Mouse (Mus musculus): ENCODE measurements around the gene Synpo2l. TPM values are rescaled to one million over a fixed set of nuclear protein-coding genes. Genes with fewer than 3 reads are reported as not detected.

The Synpo2l gene
- polyA plus RNA-seq, 1 experiment: 0.19 TPM

DNA sequence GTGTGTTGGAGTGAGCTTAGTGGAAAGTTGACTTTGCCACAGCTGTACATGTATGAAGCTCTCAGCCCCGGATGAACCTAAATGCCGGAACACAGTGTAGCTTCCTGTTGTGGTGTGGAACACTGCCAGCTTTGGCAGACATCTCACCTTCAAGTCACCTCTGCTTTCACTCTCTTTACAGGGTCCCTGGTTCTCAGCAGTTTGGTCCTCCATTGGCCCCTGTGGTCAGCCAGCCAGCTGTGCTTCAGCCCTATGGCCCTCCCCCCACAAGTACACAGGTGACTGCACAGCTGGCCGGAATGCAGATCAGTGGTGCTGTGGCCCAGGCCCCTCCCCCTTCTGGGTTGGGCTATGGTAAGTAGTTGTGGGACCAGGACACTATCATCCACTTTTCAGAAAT, 14.3 kb upstream of the Synpo2l start:
- Histone ChIP-seq H3K27ac (ENCODE audit: insufficient read depth, low read length) (no peak overlapping the region), H3K4me1 (ENCODE audit: control insufficient read depth, insufficient read depth, low read length) (no peaks in the 10 kb centered on the region; the same call in 1 of the 2 replicates), H3K4me3 (ENCODE audit: insufficient read depth, low read length) (no peak overlapping the region)
- TF ChIP-seq CTCF (IDR thresholded peaks at IDR 0.05; ENCODE audit: extremely low read depth, insufficient read depth, low read length) (no peak), POLR2A (IDR thresholded peaks at IDR 0.05; ENCODE audit: extremely low read depth, insufficient read depth, low read length) (no peak)

DNA sequence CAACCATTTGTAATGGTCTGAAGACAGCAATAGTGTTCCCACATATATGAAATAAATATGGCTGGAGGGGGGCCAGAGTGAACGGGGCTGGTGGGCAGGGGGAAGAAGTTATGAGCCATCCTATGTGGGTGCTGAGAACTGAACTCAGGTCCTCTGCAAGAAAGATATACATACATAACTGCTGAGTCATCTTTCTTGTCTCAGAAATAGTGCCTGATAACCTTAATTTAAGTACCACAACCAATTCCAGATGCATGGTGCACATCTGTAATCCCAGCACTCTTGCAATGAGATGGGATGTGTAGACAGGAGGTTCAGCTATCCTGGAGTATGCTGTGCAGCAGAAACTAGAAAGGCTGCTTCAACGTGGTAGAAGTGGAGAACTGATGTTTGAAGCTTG, 13.6 kb upstream of the Synpo2l start:
- Histone ChIP-seq H3K4me1 (ENCODE audit: control insufficient read depth, insufficient read depth, low read length) (no peaks in the 10 kb centered on the region; the same call in 1 of the 2 replicates), H3K27ac (ENCODE audit: insufficient read depth, low read length) (no peak overlapping the region), H3K4me3 (ENCODE audit: insufficient read depth, low read length) (no peak overlapping the region)
- no peak for TF ChIP-seq POLR2A (IDR thresholded peaks at IDR 0.05; ENCODE audit: extremely low read depth, insufficient read depth, low read length)
- TF ChIP-seq CTCF (IDR thresholded peaks at IDR 0.05; ENCODE audit: extremely low read depth, insufficient read depth, low read length): no peak

DNA sequence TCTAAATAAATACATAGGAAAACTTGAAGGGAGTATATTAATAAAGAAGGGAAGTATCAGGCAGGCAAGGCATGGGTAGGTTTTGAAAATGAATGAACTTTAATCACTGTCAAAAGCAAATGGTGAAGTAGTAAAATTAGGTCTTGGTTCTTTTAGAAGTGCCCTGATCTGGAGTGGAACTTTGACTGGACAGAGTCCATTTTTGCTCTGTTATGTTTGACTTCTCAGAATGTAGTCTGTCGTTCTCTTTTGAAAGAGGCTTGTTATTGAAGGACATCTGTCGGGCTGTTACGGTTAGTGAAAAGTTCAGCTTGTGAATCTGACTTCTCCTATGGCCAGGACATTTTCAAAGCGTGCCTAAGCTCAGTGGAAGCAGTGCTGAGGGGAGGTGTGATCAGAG, 9.8 kb upstream of the Synpo2l start:
- no peak overlapping the region for H3K27ac ChIP-seq (ENCODE audit: insufficient read depth, low read length)
- H3K4me3 ChIP-seq (ENCODE audit: insufficient read depth, low read length): no peak overlapping the region
- no peaks in the 10 kb centered on the region for H3K4me1 ChIP-seq (ENCODE audit: control insufficient read depth, insufficient read depth, low read length)
- no peak for TF ChIP-seq CTCF (IDR thresholded peaks at IDR 0.05; ENCODE audit: extremely low read depth, insufficient read depth, low read length)
- TF ChIP-seq POLR2A (IDR thresholded peaks at IDR 0.05; ENCODE audit: extremely low read depth, insufficient read depth, low read length): no peak

DNA sequence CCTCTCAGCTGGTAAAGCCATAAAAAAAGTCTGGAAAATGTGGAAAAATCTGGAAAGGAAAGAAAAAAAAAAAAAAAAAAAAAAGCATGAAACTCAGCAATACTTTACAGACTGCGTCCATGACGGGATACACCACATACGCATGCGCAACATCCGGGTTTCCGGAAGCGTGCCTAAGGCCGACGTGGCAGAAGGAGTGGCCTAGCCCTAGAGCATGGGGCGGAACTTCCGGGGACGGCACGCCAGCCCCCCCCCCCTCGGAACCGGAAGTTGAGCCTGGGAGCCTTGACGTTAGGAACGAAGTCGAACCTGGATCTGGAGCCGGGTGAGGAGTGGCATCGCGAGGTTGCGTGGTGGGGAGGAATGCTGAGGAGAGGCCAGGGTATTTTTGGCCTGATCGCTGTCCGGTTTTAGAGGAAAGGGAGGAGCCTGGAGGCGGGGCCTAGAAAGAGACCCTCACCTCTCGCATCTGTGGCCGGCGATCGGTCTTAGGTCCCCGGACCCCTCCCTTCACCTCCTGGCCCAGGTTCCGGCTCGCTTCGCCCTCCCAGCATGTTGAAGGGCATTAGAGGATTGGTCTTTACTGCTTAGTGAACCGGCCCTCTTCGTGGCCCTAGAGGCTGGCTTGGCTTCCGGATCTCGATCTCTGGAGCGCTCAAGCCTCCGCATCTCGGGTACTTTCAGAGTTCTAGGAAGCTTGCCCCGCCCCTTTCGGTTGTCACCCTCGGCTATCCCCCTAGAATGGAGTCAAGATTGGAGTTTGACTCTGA, 6.1 kb upstream of the Synpo2l start, which contains the start of gene Sec24c:
TSS of gene Sec24c (plus strand) at position 245 of the 770 bp plus-strand sequence.
- TF ChIP-seq CTCF (IDR thresholded peaks at IDR 0.05; ENCODE audit: extremely low read depth, insufficient read depth, low read length): no peak
- TF ChIP-seq POLR2A (IDR thresholded peaks at IDR 0.05; ENCODE audit: extremely low read depth, insufficient read depth, low read length): peak; percentile 81; the same call in 1 of the 2 replicates
- peak within 1 kb of the TSS; percentile 7; the same call in 1 of the 2 replicates for H3K27ac ChIP-seq (ENCODE audit: insufficient read depth, low read length)
- H3K4me1 ChIP-seq (ENCODE audit: control insufficient read depth, insufficient read depth, low read length): no peaks in the 10 kb centered on the region
- peak within 1 kb of the TSS; percentile 62 for H3K4me3 ChIP-seq (ENCODE audit: insufficient read depth, low read length)

DNA sequence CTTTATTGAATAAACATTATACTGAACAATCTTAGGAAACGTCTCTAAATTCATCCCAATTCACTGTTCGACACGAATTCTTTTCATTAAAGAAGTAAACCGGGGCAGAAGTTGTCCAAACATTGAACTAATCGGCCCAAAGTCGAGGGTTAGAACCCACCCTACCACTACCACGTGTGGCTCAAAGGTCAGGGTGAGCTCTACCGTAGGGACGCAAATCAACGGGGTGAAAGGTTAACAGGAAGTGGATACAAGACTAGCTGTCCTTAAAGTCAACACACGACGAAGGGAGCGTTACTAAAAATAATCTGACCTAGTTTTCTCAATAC, 5.5 kb upstream of the Synpo2l start:
- TF ChIP-seq CTCF (IDR thresholded peaks at IDR 0.05; ENCODE audit: extremely low read depth, insufficient read depth, low read length): no peak
- no peak for TF ChIP-seq POLR2A (IDR thresholded peaks at IDR 0.05; ENCODE audit: extremely low read depth, insufficient read depth, low read length)
- H3K27ac ChIP-seq (ENCODE audit: insufficient read depth, low read length): no peak overlapping the region
- H3K4me1 ChIP-seq (ENCODE audit: control insufficient read depth, insufficient read depth, low read length): no peaks in the 10 kb centered on the region
- H3K4me3 ChIP-seq (ENCODE audit: insufficient read depth, low read length): peak overlapping the region; percentile 62

DNA sequence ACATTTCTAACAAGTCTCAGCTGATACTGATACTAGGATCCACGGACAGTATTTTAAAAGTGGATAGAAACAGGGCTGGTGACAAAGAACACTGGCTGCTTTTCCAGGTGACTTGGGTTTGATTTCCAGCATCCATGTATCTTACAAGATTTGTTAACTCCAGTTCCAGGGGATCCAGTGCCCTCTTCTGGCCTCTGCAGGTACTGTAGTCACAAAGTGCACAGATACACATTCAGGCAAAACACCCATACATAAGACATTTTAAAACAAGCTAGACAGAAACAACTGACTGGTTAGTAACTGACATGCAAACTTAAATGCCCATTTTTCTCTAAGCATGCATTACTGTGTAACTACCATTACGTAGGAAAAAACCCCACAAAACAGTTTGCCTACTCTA, 4.8 kb upstream of the Synpo2l start:
- Histone ChIP-seq H3K4me3 (ENCODE audit: insufficient read depth, low read length) (no peak overlapping the region), H3K27ac (ENCODE audit: insufficient read depth, low read length) (no peak overlapping the region), H3K4me1 (ENCODE audit: control insufficient read depth, insufficient read depth, low read length) (no peaks in the 10 kb centered on the region)
- TF ChIP-seq CTCF (IDR thresholded peaks at IDR 0.05; ENCODE audit: extremely low read depth, insufficient read depth, low read length): 0 out of 2 replicates have a peak, but pooled peaks have one; percentile 9
- no peak for TF ChIP-seq POLR2A (IDR thresholded peaks at IDR 0.05; ENCODE audit: extremely low read depth, insufficient read depth, low read length)

DNA sequence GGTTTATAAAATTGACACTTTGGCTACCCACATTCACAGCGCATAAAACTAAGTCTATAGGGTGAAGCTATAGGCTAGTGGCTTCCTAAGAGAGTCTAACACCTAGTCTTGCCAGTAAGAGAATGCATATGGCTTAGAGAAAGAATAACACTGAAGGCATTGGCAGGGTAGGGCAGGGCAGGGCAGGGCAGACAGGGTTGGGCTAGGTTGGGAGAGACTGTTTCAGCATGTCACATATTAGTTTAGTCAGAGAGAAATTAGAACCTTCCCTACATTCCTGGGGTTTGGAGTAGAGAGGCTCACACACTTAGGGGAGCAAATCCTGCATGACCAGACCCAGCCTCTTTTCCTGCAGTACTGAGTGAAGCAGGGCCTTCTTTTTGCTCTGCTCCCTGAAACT, 685 bp downstream of the Synpo2l start:
- Histone ChIP-seq H3K27ac (ENCODE audit: insufficient read depth, low read length) (no peak overlapping the region), H3K4me3 (ENCODE audit: insufficient read depth, low read length) (no peak overlapping the region), H3K4me1 (ENCODE audit: control insufficient read depth, insufficient read depth, low read length) (no peaks in the 10 kb centered on the region)
- TF ChIP-seq CTCF (IDR thresholded peaks at IDR 0.05; ENCODE audit: extremely low read depth, insufficient read depth, low read length): no peak

DNA sequence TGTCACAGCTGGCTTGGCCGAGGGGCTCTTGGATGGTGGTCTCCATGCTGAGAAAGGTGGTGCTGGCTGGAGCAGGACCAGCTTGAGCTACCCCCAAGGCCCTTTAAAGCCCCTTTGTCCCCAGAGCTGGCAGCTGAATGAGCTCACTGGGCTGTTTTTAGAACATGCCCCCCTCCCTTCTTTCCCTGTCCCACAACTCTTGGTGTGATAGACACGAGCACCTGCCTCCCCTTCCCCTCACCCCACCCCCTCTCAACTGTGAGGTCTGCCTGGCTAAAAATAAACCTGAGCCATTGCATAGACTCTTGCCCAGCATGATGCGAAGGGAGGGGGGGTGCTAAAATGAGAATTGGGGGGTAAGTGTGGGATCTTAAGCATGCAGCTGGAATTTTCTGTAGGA, 3.7 kb downstream of the Synpo2l start:
- TF ChIP-seq CTCF (IDR thresholded peaks at IDR 0.05; ENCODE audit: extremely low read depth, insufficient read depth, low read length) (no peak), POLR2A (IDR thresholded peaks at IDR 0.05; ENCODE audit: extremely low read depth, insufficient read depth, low read length) (no peak)
- Histone ChIP-seq H3K4me3 (ENCODE audit: insufficient read depth, low read length) (no peak overlapping the region), H3K4me1 (ENCODE audit: control insufficient read depth, insufficient read depth, low read length) (no peaks in the 10 kb centered on the region), H3K27ac (ENCODE audit: insufficient read depth, low read length) (no peak overlapping the region)

DNA sequence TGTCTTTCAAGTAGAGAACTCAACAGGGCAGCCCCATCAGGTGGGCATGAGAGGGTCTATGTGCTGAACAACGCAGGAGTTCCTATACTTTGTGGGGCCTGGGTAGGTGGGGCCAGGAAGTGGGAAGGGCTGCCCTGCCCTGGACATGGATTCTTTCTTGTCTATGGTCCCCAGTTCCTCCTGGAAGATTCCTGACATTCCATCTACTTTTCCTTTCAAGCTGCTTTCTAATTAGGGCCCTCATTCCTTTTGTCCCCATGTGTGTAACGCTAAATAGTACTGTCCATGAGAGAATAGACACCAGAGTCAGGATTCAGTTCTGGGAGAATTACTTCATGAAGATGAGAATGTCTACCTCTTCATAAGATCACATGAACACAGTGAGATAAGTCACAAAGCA, 4.6 kb downstream of the Synpo2l start:
- TF ChIP-seq CTCF (IDR thresholded peaks at IDR 0.05; ENCODE audit: extremely low read depth, insufficient read depth, low read length): no peak
- TF ChIP-seq POLR2A (IDR thresholded peaks at IDR 0.05; ENCODE audit: extremely low read depth, insufficient read depth, low read length): no peak
- H3K27ac ChIP-seq (ENCODE audit: insufficient read depth, low read length): no peak overlapping the region
- no peak overlapping the region for H3K4me3 ChIP-seq (ENCODE audit: insufficient read depth, low read length)
- no peaks in the 10 kb centered on the region for H3K4me1 ChIP-seq (ENCODE audit: control insufficient read depth, insufficient read depth, low read length)

DNA sequence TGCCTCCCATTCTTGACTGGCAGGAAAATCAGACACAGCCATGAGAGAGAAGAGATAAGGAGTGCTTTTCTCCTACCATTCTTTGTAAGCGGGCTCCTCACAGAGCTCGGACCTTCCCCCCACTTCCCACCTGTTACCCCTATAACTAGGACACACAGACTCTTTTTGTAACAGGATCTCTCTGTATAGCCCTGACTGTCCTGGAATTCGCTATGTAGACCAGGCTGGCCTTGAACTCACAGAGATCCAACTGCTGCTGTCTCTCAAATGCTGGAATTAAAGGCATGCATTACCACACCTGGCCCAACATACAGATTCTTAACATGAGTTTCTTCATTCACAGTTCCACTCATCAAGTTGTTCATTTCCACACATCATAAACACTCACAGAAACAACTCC, 5.4 kb downstream of the Synpo2l start:
- H3K27ac ChIP-seq (ENCODE audit: insufficient read depth, low read length): no peak overlapping the region
- H3K4me1 ChIP-seq (ENCODE audit: control insufficient read depth, insufficient read depth, low read length): no peaks in the 10 kb centered on the region
- TF ChIP-seq CTCF (IDR thresholded peaks at IDR 0.05; ENCODE audit: extremely low read depth, insufficient read depth, low read length): no peak
- no peak for TF ChIP-seq POLR2A (IDR thresholded peaks at IDR 0.05; ENCODE audit: extremely low read depth, insufficient read depth, low read length)
- no peak overlapping the region; the same call in 1 of the 2 replicates for H3K4me3 ChIP-seq (ENCODE audit: insufficient read depth, low read length)
